Mouse (Mus musculus): ENCODE measurements around the gene Arhgap10.

Gene Arhgap10

DNA sequence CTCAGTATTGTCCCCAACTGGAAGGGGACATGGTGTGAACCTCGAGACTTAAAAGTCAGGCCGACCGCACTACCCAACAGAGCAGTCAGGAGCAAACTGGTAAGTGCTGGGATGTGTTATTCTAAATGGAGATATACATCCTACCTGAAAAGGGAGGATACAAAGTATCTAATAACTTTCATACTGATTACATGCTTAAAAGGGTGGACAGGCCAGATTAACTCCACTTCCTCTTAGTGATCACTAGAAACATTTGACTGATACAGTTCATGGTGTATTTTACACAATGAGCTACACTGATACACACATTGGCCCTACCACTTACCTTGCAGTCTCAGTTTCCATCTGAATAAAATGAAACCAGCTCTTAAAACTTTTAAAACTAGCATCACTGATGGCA is 17.5 kb downstream of the Arhgap10 start:
- TF ChIP-seq GATA4 (IDR thresholded peaks at IDR 0.05; ENCODE audit: insufficient replicate concordance, low read length), result no peak

DNA sequence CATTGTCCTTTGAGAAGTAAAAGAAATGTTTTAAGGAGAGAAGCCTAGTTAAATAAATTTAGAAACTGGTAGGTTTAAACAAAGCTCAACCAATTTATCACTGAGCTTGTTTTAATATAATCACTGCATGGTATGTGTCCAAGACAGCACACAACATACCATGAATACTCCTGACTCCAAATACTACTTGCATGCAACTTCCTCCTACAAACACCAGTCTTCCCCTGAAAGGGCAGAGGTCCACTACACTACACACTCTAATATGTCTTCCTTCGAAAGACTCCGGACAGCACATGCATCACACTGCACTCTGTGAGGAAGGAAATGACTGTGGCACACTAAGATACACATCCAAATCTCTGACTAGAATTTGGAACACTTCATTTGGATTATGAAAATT is 20.3 kb downstream of the Arhgap10 start:
- TF ChIP-seq GATA4 (IDR thresholded peaks at IDR 0.05; ENCODE audit: insufficient replicate concordance, low read length), result no peak

- TF ChIP-seq GATA4 (IDR thresholded peaks at IDR 0.05; ENCODE audit: insufficient replicate concordance, low read length), result no peak
These were observed 21.5 kb downstream of the Arhgap10 start for GRCm38 (mm10) chr8:77496253-77496652.

DNA sequence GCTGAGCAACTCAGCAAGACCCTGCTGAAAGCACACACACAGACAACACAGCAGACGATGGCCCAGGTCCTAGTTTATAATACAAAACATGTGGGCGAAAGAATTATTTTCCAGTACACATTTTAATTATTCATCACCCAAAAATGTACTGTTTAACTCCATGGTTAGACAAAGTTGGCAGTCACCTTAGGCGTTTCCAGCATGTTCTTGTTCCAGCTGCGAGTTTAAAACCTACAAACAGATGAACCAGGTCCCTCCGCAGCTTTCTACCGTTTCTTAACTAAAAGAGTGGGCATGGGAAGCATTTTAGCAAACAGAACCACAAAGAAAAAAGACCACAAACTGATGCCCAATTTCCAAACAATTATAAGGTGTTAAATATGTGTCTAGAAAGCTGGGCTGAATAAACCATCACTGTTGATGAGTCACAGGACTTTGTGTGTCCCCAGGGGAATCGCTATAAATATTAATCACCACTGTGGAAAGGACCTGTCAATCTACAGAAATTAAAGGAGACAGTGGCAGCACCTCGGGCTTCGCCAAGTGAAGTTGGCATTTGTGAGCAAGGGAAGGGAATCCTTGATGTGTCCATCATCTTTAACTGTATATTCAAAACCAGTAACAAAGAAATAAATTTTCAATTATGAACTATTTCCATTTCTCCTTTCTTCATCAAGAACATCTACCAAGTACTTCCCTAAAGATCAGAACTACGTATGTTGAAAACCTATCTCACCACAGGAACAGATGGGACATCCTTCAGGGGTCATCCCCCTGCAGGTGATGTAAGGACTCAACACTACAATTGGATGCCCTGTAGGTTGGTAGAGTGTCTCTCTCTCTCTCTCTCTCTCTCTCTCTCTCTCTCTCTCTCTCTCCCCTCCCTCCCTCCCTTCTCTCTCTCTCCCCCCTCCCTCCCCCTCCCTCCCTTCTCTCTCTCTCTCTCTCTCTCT is 23.1 kb downstream of the Arhgap10 start:
- TF ChIP-seq GATA4 (IDR thresholded peaks at IDR 0.05; ENCODE audit: insufficient replicate concordance, low read length), result no peak

DNA sequence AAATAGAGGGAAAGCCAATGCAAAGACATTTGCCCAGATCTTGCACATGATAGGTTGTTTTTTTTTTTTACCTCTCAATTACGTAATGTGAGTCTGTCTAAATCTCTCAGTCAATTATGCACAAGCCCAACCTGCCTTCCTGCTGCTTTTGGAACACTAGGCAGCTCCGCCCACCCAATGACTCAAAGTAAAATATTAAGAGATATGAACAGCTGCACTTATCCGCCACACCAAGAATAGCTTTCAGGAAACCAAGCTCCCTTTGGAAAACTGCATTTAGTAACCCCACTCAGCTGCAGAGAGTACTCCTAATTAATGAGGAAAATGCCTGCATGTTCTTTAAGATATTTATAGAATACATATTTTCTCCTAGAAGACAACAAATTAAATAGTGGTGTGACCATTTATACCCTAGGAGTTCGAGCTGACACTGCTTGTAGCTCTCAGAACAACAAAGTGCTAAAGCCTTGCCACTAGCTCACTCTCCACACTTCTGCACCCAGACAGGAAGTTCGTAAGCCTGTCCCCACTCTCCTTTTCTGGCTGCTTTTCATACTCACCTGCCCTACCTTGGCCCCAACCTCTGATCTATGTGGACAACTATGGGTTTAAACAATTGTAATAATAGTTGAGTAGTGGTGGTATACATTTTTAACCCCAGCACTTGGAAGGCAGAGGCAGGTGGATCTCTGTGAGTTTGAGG is 25.2 kb downstream of the Arhgap10 start:
- no peak for TF ChIP-seq GATA4 (IDR thresholded peaks at IDR 0.05; ENCODE audit: insufficient replicate concordance, low read length)

GRCm38 (mm10) chr8:77491231-77491923 is 26.4 kb downstream of the Arhgap10 start:
- TF ChIP-seq GATA4 (IDR thresholded peaks at IDR 0.05; ENCODE audit: insufficient replicate concordance, low read length), result no peak

DNA sequence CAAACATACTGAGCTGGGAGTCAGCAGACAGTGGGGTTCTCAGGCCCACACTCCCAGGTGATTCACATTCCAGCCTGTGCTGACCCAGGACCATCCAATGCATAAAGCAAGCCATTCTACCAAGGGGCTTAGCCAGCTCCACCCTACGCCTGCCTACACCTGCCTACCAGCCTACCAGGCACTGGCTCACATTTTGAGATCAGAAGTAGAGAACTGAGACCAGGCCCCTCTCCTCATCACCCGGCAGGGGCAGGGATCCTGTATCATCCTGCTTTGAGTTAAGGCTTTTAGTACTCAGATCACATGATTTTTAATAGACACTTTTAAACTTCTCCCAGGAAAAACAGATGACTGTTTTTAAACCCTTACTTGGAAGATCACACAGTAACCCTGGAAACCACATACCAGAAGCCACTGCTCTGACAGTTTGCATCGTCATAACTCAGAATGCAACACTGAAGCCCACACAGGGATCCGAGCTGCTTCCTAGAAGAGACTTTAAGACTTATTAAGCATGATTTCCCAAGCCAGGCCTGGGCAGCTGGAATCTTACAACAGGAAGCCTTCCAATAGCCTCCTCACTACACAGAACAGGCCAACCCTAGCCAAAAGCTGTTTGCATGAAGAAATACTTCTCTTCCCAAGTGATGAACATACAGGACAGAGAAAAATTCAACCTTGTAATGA is 27.5 kb downstream of the Arhgap10 start:
- no peak for TF ChIP-seq GATA4 (IDR thresholded peaks at IDR 0.05; ENCODE audit: insufficient replicate concordance, low read length)

DNA sequence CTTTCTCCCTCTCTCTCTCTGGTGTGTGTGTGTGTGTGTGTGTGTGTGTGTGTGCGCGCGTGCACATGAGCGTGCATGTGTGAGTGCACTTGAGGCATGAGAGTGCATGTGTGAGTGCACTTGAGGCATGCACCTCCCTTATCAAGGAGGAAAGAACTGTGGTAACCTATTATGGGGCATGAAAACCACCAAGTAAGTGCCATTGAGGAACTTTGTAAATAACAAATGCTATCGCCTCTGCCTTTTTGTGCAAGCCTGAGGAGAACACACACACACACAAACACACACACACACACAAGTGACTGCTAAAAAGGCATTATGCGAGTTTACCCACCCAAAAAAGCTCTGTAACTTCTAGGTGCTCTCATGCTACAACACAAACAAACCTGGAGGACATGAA is 28.5 kb downstream of the Arhgap10 start:
- TF ChIP-seq GATA4 (IDR thresholded peaks at IDR 0.05; ENCODE audit: insufficient replicate concordance, low read length), result no peak

GRCm38 (mm10) chr8:77488215-77488606 is 29.5 kb downstream of the Arhgap10 start:
- TF ChIP-seq GATA4 (IDR thresholded peaks at IDR 0.05; ENCODE audit: insufficient replicate concordance, low read length), result no peak

DNA sequence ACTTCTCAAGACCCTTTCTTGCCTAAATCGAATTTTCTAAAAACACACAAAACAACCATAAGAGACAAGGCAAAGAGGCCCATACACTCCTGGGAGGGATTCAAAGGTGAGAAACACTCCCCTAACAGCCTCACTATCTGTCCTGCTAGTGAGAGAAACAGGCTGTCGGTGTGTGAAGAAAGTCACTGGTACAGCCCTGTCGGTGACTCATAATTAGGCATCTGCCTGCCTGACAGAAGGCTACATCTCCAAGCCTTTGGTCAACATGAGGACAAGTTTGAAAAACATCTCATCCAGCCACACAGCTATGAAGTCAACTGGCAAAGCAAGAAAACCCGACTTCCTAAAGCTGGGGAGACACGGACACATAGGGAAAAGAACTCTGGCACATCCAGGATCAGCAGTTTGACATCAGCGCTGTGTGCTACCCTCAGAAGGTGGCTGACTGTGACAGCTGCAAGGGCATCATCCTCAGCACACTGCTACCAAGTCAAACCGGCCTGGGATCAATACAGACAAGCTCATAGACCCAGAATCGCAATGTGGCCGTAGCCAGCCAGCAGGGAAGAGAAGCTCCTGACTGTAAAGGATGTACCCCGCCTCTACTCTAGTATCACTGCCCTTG is 30.1 kb downstream of the Arhgap10 start:
- no peak for TF ChIP-seq GATA4 (IDR thresholded peaks at IDR 0.05; ENCODE audit: insufficient replicate concordance, low read length)

- TF ChIP-seq GATA4 (IDR thresholded peaks at IDR 0.05; ENCODE audit: insufficient replicate concordance, low read length), result no peak
These were observed 31.0 kb downstream of the Arhgap10 start for GRCm38 (mm10) chr8:77486749-77487148.

DNA sequence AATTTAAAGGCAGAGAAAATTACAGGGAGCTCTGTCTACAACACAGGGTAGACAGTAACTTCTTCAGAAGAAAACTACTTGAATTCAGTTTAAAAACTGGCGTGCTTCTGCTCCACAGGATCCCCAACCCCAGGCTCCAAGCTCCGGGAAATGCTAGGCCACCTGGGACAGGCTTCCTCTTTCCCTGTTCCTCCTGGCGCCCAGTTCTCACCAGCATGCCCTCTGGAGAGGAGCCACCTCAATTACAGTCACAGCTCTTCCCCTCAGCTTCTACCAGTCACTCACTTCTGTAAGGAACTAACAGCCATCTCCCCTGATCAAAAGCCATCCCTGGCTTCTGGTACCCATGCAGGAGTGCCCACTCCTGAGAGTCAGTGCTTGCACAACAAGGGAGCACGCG is 32.9 kb downstream of the Arhgap10 start:
- TF ChIP-seq GATA4 (IDR thresholded peaks at IDR 0.05; ENCODE audit: insufficient replicate concordance, low read length), result no peak

- TF ChIP-seq GATA4 (IDR thresholded peaks at IDR 0.05; ENCODE audit: insufficient replicate concordance, low read length), result no peak
These were observed 33.5 kb downstream of the Arhgap10 start for GRCm38 (mm10) chr8:77484266-77484665.

GRCm38 (mm10) chr8:77483676-77484075 is 34.1 kb downstream of the Arhgap10 start:
- no peak for TF ChIP-seq GATA4 (IDR thresholded peaks at IDR 0.05; ENCODE audit: insufficient replicate concordance, low read length)

- no peak for TF ChIP-seq GATA4 (IDR thresholded peaks at IDR 0.05; ENCODE audit: insufficient replicate concordance, low read length)
These were observed 36.0 kb downstream of the Arhgap10 start for GRCm38 (mm10) chr8:77481791-77482190.
